Mouse (Mus musculus) G1E (cell line): ENCODE results near the gene Cdk1. TPM values are rescaled to one million over a fixed set of nuclear protein-coding genes. Genes with fewer than 3 reads are reported as not detected.

Experiments
- ATAC-seq: 2 replicates; pipeline ENCODE4 v1.8.0; 2016; ENCODE audit warnings: mild to moderate bottlenecking; ENCODE audit not compliant: insufficient number of reproducible peaks, poor library complexity, low FRiP score, severe bottlenecking; ENCODE audit errors: extremely low read depth
- DNase-seq: peaks from one replicate; pipeline ENCODE4 v3.0.0; 2012; ENCODE audit warnings: low spot score
- H3K27me3 ChIP-seq: 2 replicates; pipeline ENCODE4 v1.6.1; 2012; ENCODE audit warnings: mild to moderate bottlenecking, low read length, inconsistent platforms; ENCODE audit not compliant: insufficient read depth
- H3K36me3 ChIP-seq: replicated peaks from 2 replicates; pipeline ENCODE3; 2012; ENCODE audit warnings: mild to moderate bottlenecking, inconsistent platforms
- H3K4me1 ChIP-seq: 2 replicates; pipeline ENCODE4 v1.6.1; 2012; ENCODE audit warnings: low read depth, low read length, inconsistent platforms, mixed read lengths; ENCODE audit not compliant: insufficient read depth
- H3K4me3 ChIP-seq: 2 replicates; pipeline ENCODE4 v1.5.1; 2012; ENCODE audit warnings: low read depth, mild to moderate bottlenecking, inconsistent platforms, low read length, moderate library complexity, mixed read lengths
- H3K9me3 ChIP-seq: replicated peaks from 2 replicates; pipeline ENCODE4 v1.6.1; 2012; ENCODE audit warnings: inconsistent platforms
- CTCF ChIP-seq: IDR thresholded peaks from 2 replicates; pipeline ENCODE4 v1.5.1; 2012; ENCODE audit warnings: low read depth, low read length, inconsistent platforms, mixed read lengths
- GATA1 ChIP-seq: IDR thresholded peaks from 2 replicates; pipeline ENCODE4 v1.6.1; 2012; ENCODE audit warnings: borderline replicate concordance, low read length, inconsistent platforms, mixed read lengths
- GATA2 ChIP-seq: IDR thresholded peaks from 2 replicates; pipeline ENCODE4 v1.6.1; 2012; ENCODE audit warnings: low read depth, low read length, inconsistent platforms, borderline replicate concordance
- POLR2AphosphoS5 ChIP-seq: IDR thresholded peaks from 2 replicates; pipeline ENCODE4 v1.6.1; 2012; ENCODE audit warnings: low read depth, low read length, inconsistent platforms; ENCODE audit not compliant: insufficient replicate concordance
- TAL1 ChIP-seq: conservative IDR thresholded peaks from 2 replicates; pipeline ENCODE4 v1.6.1; 2012; ENCODE audit warnings: low read depth, low read length, inconsistent platforms, mixed read lengths
- polyA plus RNA-seq: library from polyadenylated mRNA; stranded (reverse); fragments of >175 nt; gene quantifications from 2 replicates; pipeline ENCODE4 v1.2.3, GENCODE M21; 2012
- total RNA-seq, 2 experiments: library from RNA; stranded (forward) in 1 of 2; stranded (reverse) in 1 of 2; fragments of 200-1000 nt in 1 of 2; fragments of >200 nt in 1 of 2; fragmentation: Nextera tagmentation in 1 of 2; gene quantifications; 2 replicates each; pipeline ENCODE4 v1.2.3; 2014 to 2017

Gene Cdk1
- total and polyA plus RNA-seq, 3 experiments = 71.6 to 273 (median 83.2) TPM

GRCm38 (mm10) chr10:69385136-69385535 is 32.4 kb upstream of the Cdk1 start:
- no peak for TF ChIP-seq POLR2AphosphoS5
- TF ChIP-seq GATA2 = no peak
- TF ChIP-seq CTCF = no peak
- no peak for TF ChIP-seq TAL1
- TF ChIP-seq GATA1 = no peak
- no peak for ATAC-seq
- DNase-seq = no peak
- no peaks in the 10 kb centered on the region for H3K27me3 ChIP-seq
- no peaks in the 10 kb centered on the region for H3K4me1 ChIP-seq
- H3K4me3 ChIP-seq = no peak overlapping the region
- H3K9me3 ChIP-seq = peaks cover 25% of the 10 kb centered on the region
- H3K36me3 ChIP-seq = no peaks in the 10 kb centered on the region

GRCm38 (mm10) chr10:69384640-69385039 is 31.9 kb upstream of the Cdk1 start:
- DNase-seq (no peak), ATAC-seq (no peak)
- Histone ChIP-seq H3K4me1 (no peaks in the 10 kb centered on the region), H3K4me3 (no peak overlapping the region), H3K9me3 (peaks cover 25% of the 10 kb centered on the region), H3K27me3 (no peaks in the 10 kb centered on the region), H3K36me3 (no peaks in the 10 kb centered on the region)
- TF ChIP-seq POLR2AphosphoS5 (no peak), GATA1 (no peak), TAL1 (no peak), GATA2 (no peak), CTCF (no peak)

GRCm38 (mm10) chr10:69383186-69383585 is 30.4 kb upstream of the Cdk1 start:
- peaks cover 13% of the 10 kb centered on the region for H3K9me3 ChIP-seq
- ATAC-seq (no peak), DNase-seq (no peak)
- TF ChIP-seq POLR2AphosphoS5 (no peak), CTCF (no peak), GATA1 (no peak), TAL1 (no peak), GATA2 (no peak)
- no peaks in the 10 kb centered on the region for H3K27me3 ChIP-seq
- no peaks in the 10 kb centered on the region for H3K4me1 ChIP-seq
- H3K36me3 ChIP-seq = no peaks in the 10 kb centered on the region
- H3K4me3 ChIP-seq = no peak overlapping the region

GRCm38 (mm10) chr10:69375154-69375553 is 22.4 kb upstream of the Cdk1 start:
- DNase-seq (no peak), ATAC-seq (no peak)
- no peaks in the 10 kb centered on the region for H3K4me1 ChIP-seq

DNA sequence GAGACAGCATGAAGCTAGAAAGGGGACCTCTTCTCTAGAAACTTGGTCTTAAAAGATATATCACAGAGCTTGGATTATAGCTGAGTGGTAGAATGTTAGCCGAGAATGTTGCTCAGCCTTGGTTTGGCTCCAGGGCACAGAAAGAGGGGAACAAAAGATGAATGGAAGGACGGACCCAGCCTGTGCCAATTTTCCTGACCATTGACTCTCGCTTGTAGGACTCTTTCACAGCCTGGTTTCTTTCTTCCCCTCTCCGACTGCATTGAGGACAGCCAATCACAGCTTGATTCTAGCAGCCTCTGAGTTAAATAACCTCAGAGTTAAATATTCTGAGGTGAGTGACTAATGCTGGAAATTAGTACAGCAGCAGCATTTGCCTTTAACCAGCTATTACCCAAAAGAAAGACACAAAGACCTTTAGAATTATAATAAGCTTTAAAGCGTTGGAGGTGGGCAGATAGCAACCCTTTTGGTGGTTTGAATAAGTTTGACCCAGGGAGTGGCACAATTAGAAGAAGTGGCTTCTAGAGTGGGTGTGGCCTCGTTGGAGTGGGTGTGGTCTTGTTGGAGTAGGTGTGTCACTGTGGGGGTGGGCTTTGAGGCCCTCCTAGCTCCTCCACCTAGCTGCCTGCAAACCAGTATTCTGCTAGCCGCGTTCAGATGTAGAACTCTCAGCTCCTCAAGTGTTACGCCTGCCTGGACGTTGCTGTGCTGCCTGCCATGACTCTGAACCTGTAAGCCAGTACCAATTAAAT is 21.2 kb upstream of the Cdk1 start:
- no peak for DNase-seq
- ATAC-seq = no peak
- H3K36me3 ChIP-seq = no peaks in the 10 kb centered on the region
- H3K4me1 ChIP-seq = no peaks in the 10 kb centered on the region
- TF ChIP-seq GATA2 (no peak), CTCF (no peak), TAL1 (no peak), GATA1 (no peak), POLR2AphosphoS5 (no peak)
- no peak overlapping the region for H3K4me3 ChIP-seq
- peaks cover 22% of the 10 kb centered on the region for H3K9me3 ChIP-seq
- H3K27me3 ChIP-seq = no peaks in the 10 kb centered on the region

More at GRCm38 (mm10) chr10:69375154-69375553, 22.4 kb upstream of the Cdk1 start:
- TF ChIP-seq TAL1 (no peak), CTCF (no peak), GATA1 (no peak), GATA2 (no peak)
- Histone ChIP-seq H3K4me3 (no peak overlapping the region), H3K27me3 (no peaks in the 10 kb centered on the region), H3K9me3 (peaks cover 22% of the 10 kb centered on the region), H3K36me3 (no peaks in the 10 kb centered on the region)

DNA sequence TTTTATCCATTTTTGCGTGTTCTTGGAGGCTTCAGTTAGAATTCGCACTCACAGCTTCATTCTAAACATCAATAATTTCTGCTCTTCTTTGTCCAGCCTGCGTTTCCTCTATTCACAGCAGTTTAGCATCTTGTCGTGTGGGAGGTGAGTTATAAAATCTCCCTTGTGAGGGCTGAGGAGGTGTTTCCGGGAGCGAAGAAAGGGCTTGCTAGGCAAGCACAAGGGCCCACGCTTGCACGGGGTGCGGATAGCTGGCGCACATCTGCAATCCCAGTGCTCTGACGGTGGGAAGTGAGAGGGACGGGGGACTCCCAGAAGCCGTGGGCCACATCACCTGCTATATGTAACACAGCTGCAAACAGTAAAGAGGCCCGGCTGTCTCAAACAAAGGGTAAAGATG is 19.3 kb upstream of the Cdk1 start:
- no peaks in the 10 kb centered on the region for H3K36me3 ChIP-seq
- no peak for TF ChIP-seq TAL1
- TF ChIP-seq CTCF = no peak
- no peak for TF ChIP-seq GATA1
- TF ChIP-seq POLR2AphosphoS5 = no peak
- H3K27me3 ChIP-seq = no peaks in the 10 kb centered on the region
- ATAC-seq (no peak), DNase-seq (no peak)
- H3K4me1 ChIP-seq = no peaks in the 10 kb centered on the region
- H3K9me3 ChIP-seq = peaks cover 22% of the 10 kb centered on the region
- no peak overlapping the region for H3K4me3 ChIP-seq
